Comparison of ENCODE assay signal across 17 mouse cellular contexts in the genomic region with DNA sequence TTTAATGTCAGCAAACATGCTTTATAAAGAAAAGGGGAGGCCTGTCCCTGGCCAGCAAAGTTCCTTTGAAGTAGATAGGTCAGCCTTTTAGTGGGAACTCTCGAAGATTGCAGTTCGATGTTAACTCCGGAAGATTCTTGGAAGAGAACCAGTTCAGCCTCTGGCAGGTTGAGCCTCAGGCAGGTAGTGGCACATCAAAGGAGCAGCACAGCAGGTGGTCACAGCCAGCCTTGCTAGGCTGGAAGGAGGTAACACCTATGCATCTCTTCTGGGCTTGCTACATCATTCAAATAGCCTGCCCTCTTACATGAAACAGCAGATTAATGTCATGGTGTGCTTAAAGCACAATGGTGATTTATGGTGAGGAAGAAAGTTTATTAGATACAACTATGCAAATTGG. TPM values are rescaled to one million over a fixed set of nuclear protein-coding genes. Genes with fewer than 3 reads are reported as not detected.
"Had no signal": no experiment of that assay in that cellular context is flagged by ENCODE, and none has a peak within 500 bp of the region (broad histone marks: within the 10 kb centered on the region; RNA-seq: fewer than 3 reads in every experiment).

No protein-coding gene starts in this region.

RNA-seq across cellular contexts. Expression of a gene that starts 9.0 kb away (rescaled TPM):
- total RNA-seq: gastrocnemius, adult 18-20 months; gastrocnemius, adult 2 months; gastrocnemius, adult 8-10 months; gastrocnemius, postnatal 14 days; gastrocnemius, postnatal 25 days; gastrocnemius, postnatal 36 days; heart, adult 18-20 months; heart, adult 2 months; heart, adult 8-10 months had no signal
- polyA plus RNA-seq: embryonic facial prominence, embryonic 10.5 days; embryonic facial prominence, embryonic 11.5 days; erythroblast, embryonic 14.5 days; forebrain, embryonic 11.5 days; forebrain, embryonic 13.5 days; forebrain, embryonic 14.5 days; forebrain, embryonic 16.5 days; forebrain, postnatal 0 days; heart, adult 2 months had no signal
